Mouse (Mus musculus) embryonic facial prominence, embryonic 11.5 days (tissue): Measurements from ENCODE around the gene C9orf72. TPM values are rescaled to one million over a fixed set of nuclear protein-coding genes. Genes with fewer than 3 reads are reported as not detected.
A peak's percentile ranks its signal among the peaks of the same experiment; 100 is the strongest.
"Not testable (repeated sequence)": the region's sequence is repeated elsewhere in the genome, so short reads cannot be mapped to it uniquely, and the experiment has no call there.

Experiments
- ATAC-seq: fragments of 200-750 bp; cut with Nextera tagmentation; replicated peaks from 2 replicates; pipeline ENCODE4 v1.8.0; 2017; ENCODE audit warnings: low read depth; ENCODE audit not compliant: insufficient number of reproducible peaks, low FRiP score, low TSS enrichment
- DNase-seq: peaks from one replicate; pipeline ENCODE4 v3.0.0-alpha.2; 2015; ENCODE audit warnings: low spot score
- H3K27ac ChIP-seq: fragments of 300-500 bp; sonication (generic); replicated peaks from 2 replicates; pipeline ENCODE4 v1.5.1; 2014; ENCODE audit warnings: mild to moderate bottlenecking, low read depth, low read length, control low read depth
- H3K27me3 ChIP-seq: fragments of 300-500 bp; sonication (generic); 2 replicates; pipeline ENCODE4 v1.6.1; 2014; ENCODE audit warnings: mild to moderate bottlenecking, low read length, moderate library complexity, mixed read lengths; ENCODE audit not compliant: control insufficient read depth, insufficient read depth
- H3K36me3 ChIP-seq: fragments of 300-500 bp; sonication (generic); replicated peaks from 2 replicates; pipeline ENCODE4 v1.6.1; 2014; ENCODE audit warnings: low read depth, mild to moderate bottlenecking, low read length, moderate library complexity, mixed read lengths; ENCODE audit not compliant: control insufficient read depth, insufficient read depth
- H3K4me1 ChIP-seq: fragments of 300-500 bp; sonication (generic); 2 replicates; pipeline ENCODE4 v1.6.1; 2014; ENCODE audit warnings: low read length, mixed read lengths; ENCODE audit not compliant: control insufficient read depth, insufficient read depth
- H3K4me2 ChIP-seq: fragments of 300-500 bp; sonication (generic); 2 replicates; pipeline ENCODE4 v1.6.1; 2014; ENCODE audit warnings: low read depth, mild to moderate bottlenecking, control low read depth, low read length, moderate library complexity
- H3K4me3 ChIP-seq: fragments of 300-500 bp; sonication (generic); 2 replicates; pipeline ENCODE4 v1.5.1; 2014; ENCODE audit warnings: low read depth, low read length, control low read depth
- H3K9ac ChIP-seq: fragments of 300-500 bp; sonication (generic); replicated peaks from 2 replicates; pipeline ENCODE4 v1.6.1; 2014; ENCODE audit warnings: mild to moderate bottlenecking, control low read depth, low read length
- H3K9me3 ChIP-seq: fragments of 300-500 bp; sonication (generic); replicated peaks from 2 replicates; pipeline ENCODE4 v1.6.1; 2016; ENCODE audit warnings: mild to moderate bottlenecking, low read length, inconsistent platforms, mixed read lengths; ENCODE audit not compliant: control insufficient read depth
- WGBS: fragments of 180-500 bp; shearing (Covaris S2); extraction: QIAGEN DNeasy Blood & Tissue Kit; methylation state at CpG from one replicate; pipeline ENCODE4 v1.1.7; 2014; 5-methylcytosine and 5-hydroxymethylcytosine counted together
- polyA plus RNA-seq: library from polyadenylated mRNA; unstranded; fragments of >200 nt; fragmentation: Nextera tagmentation; extraction: Ambion mirVana; gene quantifications from 2 replicates; pipeline ENCODE4 v1.2.1, GENCODE M21; 2014

C9orf72 gene
- polyA plus RNA-seq, result 18.3 and 21.6 TPM in 2 replicates

DNA sequence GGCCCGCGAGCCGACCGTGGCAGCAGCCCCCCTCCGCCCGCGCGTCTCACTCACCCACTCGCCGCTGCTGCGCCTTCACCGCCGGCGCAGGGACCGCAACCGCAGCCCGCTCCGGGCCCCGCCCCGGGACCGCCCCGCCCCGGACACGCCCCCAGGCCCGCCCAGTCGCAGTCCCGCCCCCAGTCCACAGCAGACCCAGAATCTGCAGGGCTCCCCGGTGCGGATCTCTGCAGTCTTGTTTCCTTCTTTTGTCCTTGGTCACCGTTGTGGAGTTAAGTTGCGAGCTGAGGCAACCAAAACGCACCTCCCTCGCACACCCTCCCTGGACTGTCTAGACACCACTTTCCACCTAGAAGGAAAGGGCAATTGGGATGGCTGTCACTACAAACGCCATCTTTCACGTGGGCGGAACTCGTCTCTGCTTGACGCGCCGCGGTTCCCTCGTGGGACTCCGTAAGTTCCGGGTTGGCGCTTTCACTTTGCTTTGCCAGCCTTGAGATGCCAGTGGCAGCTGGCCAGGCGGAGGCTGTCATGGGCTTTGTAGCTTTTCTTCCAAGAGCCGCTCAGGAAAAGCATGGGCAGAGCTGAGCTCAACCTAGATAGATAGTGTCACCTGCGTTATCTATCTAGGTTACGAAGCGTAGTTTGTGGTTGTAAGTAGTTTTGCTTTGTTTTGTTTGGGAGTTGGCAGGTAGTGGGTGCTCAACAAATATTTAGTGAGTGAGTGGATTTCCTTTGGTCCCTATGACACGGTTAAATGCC is at the start of gene C9orf72:
Gene C9orf72, minus strand, starts transcription at position 442 of the 762 bp plus-strand sequence.
- peak within 1 kb of the TSS; percentile 80 for H3K9ac ChIP-seq
- peak; percentile 97 for ATAC-seq
- no peaks in the 10 kb centered on the region for H3K36me3 ChIP-seq
- H3K9me3 ChIP-seq, result no peaks in the 10 kb centered on the region
- H3K4me3 ChIP-seq, result peak within 1 kb of the TSS; percentile 89
- peak; percentile 93 for DNase-seq
- no peak within 1 kb of the TSS for H3K27ac ChIP-seq
- peak within 1 kb of the TSS; percentile 84 for H3K4me2 ChIP-seq
- H3K4me1 ChIP-seq, result no peaks in the 10 kb centered on the region
- no peaks in the 10 kb centered on the region for H3K27me3 ChIP-seq
- 1% methylated on average over 32 of the region's 51 CpGs for WGBS

DNA sequence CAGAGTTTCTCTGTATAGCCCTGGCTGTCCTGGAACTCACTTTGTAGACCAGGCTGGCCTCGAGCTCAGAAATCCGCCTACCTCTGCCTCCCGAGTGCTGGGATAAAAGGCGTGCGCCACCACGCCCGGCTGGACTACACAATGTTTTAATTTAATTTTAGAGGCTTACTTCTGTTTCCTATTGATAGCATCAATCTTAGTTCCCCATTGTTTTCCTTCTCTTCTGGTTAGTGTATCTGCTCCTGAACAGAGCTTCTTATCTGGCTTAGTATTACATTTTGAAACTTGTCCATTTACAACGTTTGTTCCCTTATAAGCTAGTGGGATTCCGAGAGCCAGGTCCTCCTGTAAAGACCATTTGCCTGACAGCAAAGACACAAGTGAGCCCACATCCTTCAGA is 33.0 kb upstream of the C9orf72 start:
- Histone ChIP-seq H3K4me2 (no peak overlapping the region), H3K9ac (no peak overlapping the region), H3K27me3 (no peaks in the 10 kb centered on the region), H3K36me3 (no peaks in the 10 kb centered on the region), H3K27ac (no peak overlapping the region), H3K4me3 (no peak overlapping the region), H3K9me3 (no peaks in the 10 kb centered on the region), H3K4me1 (no peaks in the 10 kb centered on the region)
- ATAC-seq (no peak), DNase-seq (no peak)
- WGBS, result 71% methylated on average over 9 of the region's 9 CpGs

DNA sequence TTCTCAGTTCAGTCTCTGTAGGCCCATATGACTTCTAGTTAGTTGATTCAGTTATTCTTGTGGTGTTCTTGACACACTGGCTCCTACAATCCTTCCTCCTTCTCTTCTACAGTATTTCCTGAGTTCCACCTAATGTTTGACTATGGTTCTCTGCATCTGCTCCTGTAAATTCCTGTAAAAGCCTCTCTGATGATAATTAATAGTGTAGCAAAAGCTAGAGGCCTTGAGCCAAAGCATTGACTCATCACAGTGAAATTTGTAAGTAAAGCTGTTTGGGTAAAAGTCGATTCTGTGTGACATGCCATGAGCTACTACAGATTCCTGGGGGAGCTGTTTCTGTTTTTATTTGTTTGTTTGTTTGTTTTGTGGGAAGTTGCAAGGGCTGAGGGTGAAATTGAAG is 18.0 kb upstream of the C9orf72 start:
- Histone ChIP-seq H3K36me3 (no peaks in the 10 kb centered on the region), H3K4me2 (no peak overlapping the region), H3K4me1 (no peaks in the 10 kb centered on the region), H3K27me3 (no peaks in the 10 kb centered on the region), H3K9me3 (no peaks in the 10 kb centered on the region), H3K4me3 (no peak overlapping the region), H3K27ac (no peak overlapping the region), H3K9ac (no peak overlapping the region)
- WGBS, result 71% methylated on average over 1 of the region's 1 CpGs
- ATAC-seq (no peak), DNase-seq (no peak)

DNA sequence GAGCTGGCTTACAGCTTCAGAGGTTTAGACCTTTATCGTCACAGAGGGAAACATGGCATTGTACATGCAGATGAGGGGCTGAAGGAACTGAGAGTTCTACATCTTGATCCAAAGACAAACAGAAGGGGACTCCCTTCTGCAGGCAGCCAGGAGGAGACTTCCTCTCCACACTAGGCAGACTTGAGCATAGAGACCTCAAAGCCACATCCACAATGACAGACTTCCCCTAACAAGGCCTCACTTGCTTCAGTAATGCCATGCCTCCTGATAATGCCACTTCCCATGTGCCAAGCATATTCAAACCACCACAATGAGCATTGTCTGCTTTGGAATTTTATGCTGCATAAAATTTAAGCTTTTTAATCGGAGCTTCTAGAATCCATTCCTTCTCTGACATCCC is 15.8 kb upstream of the C9orf72 start:
- Histone ChIP-seq H3K4me1 (no peaks in the 10 kb centered on the region), H3K27me3 (no peaks in the 10 kb centered on the region), H3K9ac (no peak overlapping the region), H3K27ac (no peak overlapping the region), H3K4me2 (no peak overlapping the region), H3K4me3 (no peak overlapping the region), H3K9me3 (no peaks in the 10 kb centered on the region), H3K36me3 (no peaks in the 10 kb centered on the region)
- no peak for DNase-seq
- WGBS, result 87% methylated on average over 2 of the region's 2 CpGs
- ATAC-seq, result no peak

DNA sequence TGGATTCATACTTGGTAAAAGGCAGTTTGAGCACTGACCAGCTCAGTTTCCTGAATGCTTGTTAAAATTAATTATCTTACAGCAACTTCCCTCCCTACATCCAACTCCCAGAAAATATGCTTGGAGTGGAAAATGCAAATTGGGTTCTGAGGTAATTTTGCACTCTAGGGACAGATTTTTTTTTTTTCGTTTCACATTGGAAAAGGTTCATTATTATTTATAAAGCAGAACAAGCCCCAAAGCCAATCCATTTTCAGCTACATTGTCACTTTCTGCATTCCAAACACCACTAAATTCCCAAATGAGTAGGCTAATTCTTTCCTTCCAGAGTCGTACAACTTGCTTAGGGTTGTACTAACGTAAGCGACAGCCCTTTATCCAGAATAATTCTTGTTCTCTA is 12.7 kb upstream of the C9orf72 start:
- H3K27ac ChIP-seq, result no peak overlapping the region
- no peak for DNase-seq
- no peaks in the 10 kb centered on the region for H3K36me3 ChIP-seq
- H3K9ac ChIP-seq, result no peak overlapping the region
- no peak for ATAC-seq
- no peaks in the 10 kb centered on the region for H3K9me3 ChIP-seq
- H3K4me1 ChIP-seq, result no peaks in the 10 kb centered on the region
- 82% methylated on average over 4 of the region's 4 CpGs for WGBS
- H3K4me2 ChIP-seq, result no peak overlapping the region
- H3K4me3 ChIP-seq, result no peak overlapping the region
- no peaks in the 10 kb centered on the region for H3K27me3 ChIP-seq

DNA sequence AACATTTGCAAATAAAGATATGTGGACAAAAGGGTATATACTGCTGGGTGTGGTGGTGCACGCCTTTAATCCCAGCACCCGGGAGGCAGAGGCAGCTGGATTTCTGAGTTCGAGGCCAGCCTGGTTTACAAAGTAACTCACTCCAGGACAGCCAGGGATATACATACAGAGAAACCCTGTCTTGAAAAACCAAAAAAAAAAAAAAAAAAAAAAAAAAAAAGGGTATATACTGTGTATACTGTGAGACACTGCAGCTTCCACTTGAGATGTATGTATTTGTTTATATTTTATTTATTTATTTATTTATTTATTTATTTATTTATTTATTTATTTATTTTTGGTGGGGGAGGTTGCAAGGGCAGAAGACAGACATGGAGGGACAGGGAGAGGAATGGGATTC is 12.3 kb upstream of the C9orf72 start:
- WGBS, result 89% methylated on average over 3 of the region's 3 CpGs
- not testable (repeated sequence) for ATAC-seq, H3K27me3 ChIP-seq, H3K4me2 ChIP-seq, H3K9me3 ChIP-seq, H3K4me1 ChIP-seq, DNase-seq, H3K9ac ChIP-seq, H3K36me3 ChIP-seq, H3K27ac ChIP-seq, H3K4me3 ChIP-seq

DNA sequence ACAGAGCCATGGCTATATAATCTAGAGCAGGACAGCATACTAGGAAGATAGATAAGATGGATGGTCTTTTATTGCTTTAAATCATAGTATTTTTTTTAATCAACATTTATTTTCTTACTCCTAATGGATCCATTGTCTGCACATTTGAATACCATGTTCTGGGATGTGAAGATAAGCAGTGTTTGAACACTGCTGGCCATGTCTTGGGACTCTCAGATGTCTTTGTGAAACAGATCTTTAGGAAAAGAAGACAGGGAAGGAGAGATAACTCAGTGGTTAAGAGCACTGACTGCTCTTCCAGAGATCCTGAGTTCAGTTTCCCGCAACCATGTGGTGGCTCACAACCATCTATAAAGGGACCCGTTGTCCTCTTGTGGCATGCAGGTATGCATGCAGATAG is 10.3 kb upstream of the C9orf72 start:
- ATAC-seq (no peak), DNase-seq (no peak)
- Histone ChIP-seq H3K36me3 (no peaks in the 10 kb centered on the region), H3K4me3 (no peak overlapping the region), H3K9ac (no peak overlapping the region), H3K27ac (no peak overlapping the region), H3K9me3 (no peaks in the 10 kb centered on the region), H3K4me1 (no peaks in the 10 kb centered on the region), H3K4me2 (no peak overlapping the region), H3K27me3 (no peaks in the 10 kb centered on the region)
- WGBS, result 85% methylated on average over 2 of the region's 2 CpGs

DNA sequence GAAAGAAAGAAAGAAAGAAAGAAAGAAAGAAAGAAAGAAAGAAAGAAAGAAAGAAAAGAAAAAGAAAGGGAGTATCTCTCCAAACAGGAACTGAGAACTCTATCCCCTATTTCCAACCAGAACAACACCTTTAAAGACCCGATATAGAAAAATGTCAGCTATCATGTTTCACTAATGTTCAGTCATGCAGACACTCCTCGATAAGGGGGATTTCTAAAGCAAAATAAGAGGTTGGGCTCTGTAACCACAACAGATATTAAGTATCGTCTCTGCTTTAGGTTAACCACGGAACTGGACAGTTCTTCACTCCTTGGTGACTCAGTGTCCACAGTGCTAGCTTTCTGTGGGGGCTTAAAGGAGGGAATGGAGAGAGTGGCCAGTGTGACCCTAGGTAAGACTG is 2.3 kb upstream of the C9orf72 start:
- H3K27ac ChIP-seq, result no peak overlapping the region
- no peak overlapping the region for H3K4me2 ChIP-seq
- no peaks in the 10 kb centered on the region for H3K4me1 ChIP-seq
- DNase-seq, result no peak
- no peaks in the 10 kb centered on the region for H3K9me3 ChIP-seq
- no peak overlapping the region for H3K9ac ChIP-seq
- ATAC-seq, result no peak
- no peak overlapping the region for H3K4me3 ChIP-seq
- 64% methylated on average over 4 of the region's 4 CpGs for WGBS
- no peaks in the 10 kb centered on the region for H3K36me3 ChIP-seq
- H3K27me3 ChIP-seq, result no peaks in the 10 kb centered on the region
